Mouse (Mus musculus) naive thymus-derived CD4-positive, alpha-beta T cell, adult 2 months (primary cell): Measurements from ENCODE around the gene 9430097D07Rik.
A peak's percentile ranks its signal among the peaks of the same experiment; 100 is the strongest.

ENCODE experiments used
- DNase-seq: peaks from one replicate; pipeline ENCODE4 v3.0.0-alpha.2; 2011; ENCODE audit warnings: low read depth

Gene 9430097D07Rik

DNA sequence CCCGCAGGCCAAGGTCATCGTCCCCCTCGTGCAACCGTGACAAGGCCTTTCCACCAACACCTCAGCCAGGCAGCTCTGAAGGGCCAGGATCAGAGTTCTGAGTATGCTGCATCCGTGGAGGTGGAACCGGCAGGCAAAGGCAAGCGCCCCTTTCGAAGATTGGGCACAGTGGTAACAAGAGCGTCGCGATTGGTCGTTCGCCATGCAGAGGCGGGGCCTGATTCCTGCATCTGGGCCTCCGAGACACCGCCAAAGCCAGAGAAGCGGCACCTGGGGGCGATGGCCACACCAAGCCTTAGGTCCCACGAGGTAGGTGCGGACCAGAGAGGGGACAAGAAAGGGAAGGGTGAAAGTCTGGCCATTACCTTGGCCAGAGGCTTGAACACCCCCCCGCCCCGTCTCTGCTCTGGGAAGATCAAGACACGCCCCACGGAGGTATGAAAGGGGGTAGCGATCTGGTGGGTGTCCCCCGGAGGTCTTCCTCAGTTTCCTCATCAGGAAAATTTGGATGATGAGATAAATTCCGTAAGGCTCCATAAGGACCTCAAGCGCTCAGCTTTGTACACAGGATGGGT, at the start of gene 9430097D07Rik:
Gene 9430097D07Rik, minus strand, starts transcription at position 99 of the 575 bp plus-strand sequence.
- DNase-seq = peak; percentile 73

DNA sequence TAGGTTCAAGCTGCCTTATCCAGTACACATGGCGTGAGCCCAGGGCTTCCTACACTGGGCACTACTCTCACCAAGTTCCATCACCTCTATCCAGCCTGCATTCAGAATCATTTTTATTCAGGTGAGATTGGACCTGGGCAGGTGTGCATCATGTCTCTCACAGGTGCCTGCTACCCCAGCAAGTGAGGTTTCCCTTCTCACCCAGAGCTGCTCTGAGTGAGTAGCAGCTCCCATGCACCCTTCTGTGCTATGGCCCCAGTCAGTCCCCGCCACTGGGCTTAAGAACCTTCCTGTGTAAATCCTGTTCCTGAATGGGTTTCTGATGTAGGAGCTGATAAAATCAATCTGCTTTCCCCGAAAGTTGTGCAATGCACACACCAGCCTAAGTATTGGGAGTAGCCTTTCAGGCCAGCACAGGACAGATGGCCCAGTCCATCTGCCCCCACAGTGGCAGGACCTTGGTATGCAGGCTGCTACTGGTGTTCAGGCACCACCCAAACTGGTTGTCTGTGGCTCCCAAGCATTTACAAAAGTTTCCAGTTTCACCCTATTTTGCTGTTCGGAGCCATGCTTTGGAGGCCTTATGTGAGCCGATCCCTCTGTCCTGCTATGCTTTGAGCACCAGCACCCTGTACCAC, 48.7 kb upstream of the 9430097D07Rik start:
- no peak for DNase-seq

DNA sequence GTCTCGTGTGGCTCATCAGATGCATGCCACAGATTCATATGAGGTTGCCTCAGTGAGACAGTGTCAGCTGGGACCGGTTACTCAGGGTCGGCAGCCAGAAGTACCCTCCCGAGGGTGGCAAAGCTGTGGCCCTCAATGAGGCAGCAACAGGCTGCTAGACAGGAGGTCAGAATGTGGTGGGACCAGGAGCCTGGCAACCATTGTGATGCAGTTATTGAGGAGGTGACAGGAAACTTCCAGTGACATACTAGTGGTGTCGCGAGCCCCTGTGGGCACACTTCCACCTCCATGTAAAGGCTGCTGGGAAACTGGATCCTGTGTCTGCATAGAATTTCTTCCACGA, 46.0 kb upstream of the 9430097D07Rik start, which contains the start of gene Ak1:
Gene Ak1, plus strand, starts transcription at position 242 of the 343 bp plus-strand sequence.
- DNase-seq = no peak

DNA sequence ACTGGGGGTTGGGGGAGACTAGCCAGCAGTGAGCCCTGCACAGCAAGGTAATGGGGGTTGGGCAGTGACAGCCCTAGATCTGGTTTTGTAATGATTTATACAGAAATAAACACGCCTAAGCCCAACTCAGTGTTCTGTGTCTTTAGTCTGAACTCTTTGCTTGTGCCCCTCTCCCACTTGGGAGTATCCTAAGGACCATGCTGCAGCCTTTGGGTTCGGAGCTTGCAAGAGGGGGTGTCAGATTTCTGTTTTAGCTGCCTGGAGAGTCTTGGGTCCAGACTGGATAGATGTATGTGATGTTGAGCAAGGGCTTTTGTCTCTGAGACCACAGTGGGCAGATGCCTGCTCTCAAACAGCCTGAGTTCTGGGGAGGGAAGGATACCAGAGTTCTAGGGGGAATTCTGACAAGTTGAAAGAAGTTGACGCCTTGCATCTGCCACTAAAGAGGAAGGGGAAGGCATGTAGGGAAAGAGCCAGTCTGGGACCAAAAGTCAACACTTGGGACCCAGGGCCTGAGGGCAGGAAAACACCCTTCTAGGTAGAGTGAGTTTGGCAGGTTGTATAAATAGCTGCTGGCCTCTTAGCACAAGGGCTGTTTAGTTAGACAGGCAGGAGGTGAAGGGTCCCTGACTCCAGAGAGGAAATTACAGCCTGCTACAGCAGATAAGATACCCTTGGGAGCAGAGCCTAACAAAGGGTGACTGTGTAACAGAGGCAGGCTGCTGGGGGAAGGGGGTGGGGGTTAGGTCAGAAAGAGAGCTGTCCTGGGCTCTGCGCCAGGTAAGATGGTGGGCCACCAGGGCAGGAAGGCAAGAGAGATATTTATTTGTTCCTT, 45.4 kb upstream of the 9430097D07Rik start:
- DNase-seq = no peak

DNA sequence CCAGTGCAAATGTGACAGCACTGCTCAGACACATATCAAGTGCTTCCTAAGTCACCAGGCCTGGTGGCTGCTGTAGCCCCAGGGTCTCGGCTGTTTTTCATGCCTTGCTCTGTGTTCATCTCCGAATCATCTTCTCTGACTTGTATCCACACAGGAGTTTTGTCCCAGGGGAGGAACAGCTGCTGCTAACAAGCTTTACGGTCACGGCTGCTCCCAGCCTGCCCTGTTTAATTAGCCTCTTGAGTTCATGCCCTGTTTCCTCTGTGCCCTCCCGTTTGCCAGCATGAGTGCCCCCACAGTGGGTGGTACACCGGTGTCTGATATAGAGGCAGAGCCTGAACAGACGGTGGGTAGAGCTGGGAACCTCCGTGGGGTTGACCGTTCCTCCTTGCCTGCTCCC, 42.6 kb upstream of the 9430097D07Rik start:
- DNase-seq = no peak

DNA sequence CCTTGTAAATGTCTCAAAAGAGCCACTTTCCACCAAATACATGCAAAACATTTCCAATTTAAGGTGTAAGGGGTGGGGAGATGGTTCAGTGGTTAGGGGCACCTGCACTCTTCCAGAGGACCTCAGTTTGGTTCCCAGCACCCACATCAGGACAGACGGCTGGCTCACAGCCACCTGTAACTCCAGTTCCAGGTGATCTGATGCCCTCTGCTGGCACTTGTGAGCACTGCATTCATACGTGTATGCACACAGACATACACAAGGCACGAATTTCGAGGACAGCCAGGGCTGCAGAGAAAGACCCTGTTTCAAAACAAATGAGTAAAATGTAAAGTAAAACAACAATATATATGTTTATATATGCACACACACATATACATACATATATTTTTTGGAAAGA, 42.1 kb upstream of the 9430097D07Rik start:
- DNase-seq = no peak

DNA sequence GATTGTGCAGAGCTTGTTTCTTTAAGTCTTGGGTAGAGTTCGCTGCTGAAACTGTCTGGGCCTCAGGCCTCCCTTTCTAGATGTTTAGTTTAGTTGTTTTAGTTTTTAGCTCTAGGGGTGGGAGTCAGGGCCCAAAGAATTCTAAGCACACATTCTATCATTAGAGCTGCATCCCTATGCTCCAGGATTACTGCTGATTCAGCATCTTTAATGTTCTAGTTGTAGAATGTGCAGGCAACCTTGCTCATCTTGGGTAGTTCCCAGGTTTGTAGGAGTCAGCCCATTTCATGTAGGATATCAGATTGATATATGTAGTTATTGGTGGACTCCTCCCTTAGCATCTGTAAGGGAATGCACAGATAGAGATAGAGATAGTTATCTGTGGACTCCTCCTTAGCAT, 41.6 kb upstream of the 9430097D07Rik start:
- no peak for DNase-seq

DNA sequence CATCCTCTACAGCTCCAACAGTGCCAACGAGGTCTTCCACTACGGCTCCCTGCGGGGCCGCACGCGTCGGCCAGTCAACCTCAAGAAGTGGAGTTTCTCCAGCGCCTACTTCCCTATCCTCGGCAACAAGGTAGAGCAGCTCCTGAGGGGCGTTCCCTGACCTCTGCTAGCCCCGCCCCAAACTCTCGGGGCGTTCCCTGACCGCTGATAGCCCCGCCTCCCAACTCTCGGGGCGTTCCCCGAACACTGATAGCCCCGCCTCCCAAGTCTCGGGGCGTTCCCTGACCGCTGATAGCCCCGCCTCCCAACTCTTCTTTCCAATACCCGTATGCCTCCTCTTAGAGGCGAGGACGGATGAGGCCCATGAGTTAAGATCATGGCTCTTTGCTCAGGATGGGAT, 36.8 kb upstream of the 9430097D07Rik start:
- DNase-seq = no peak

DNA sequence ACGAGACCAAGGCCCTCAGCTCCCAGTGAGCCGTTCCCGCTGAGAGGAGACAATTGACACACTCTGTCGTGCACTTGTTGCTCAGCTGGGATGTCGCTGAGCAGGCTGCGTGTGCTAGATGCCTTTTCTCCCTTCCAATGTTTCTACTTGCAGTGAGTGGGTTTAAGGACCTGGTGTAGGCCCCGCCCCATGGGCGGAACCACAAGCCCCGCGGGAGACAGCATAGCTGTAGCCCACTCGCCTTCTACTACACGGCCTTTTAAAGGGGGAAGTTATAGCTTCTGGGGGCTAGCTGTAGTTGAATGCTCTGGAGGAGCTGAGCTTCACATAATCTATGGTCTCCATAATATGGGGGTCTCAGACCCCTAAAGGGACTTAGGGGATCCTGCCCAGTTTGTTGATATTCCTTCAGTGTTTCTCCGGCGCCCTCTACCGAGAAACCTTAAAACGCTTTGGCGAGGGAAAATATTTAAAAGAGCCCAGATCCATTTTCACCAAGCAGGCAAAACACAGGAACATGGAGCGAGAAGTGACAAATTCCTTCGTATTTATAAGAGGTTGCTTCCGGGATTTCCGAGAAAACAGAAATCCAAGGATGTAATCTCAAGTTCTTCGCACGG, 35.2 kb upstream of the 9430097D07Rik start:
- DNase-seq = peak; percentile 41

DNA sequence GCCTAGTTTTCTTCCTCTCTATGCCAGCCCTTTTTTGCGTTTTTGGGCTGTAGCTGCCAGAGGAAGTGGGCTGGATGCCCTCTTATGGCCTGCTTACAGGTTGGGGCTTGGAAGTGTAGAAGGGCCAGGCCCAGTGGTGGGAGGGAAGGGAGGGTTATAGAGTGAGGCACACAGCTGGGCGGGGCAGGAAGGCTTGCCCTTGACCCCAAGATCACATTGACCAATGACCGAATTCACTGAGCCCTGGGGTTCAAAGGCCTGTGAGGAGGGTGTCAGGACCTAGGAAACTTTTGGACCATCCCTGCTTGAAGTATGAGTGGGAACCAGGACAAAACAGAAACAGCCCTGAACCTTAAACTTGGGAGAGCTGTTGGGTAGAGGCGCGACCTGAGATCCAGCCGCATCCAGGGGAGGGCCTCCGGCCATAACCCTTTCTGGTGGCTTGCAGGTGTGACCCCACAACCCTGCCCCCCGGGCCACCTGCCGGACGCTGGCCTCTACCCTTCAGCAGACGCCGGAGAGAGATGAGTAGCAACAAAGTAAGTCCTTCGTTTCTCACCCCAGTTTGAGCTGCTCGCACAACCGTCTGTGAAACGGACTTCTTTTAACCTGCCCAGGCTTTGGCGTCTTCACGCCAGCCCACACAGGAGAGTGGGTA, 33.4 kb upstream of the 9430097D07Rik start:
- peak; percentile 33 for DNase-seq

DNA sequence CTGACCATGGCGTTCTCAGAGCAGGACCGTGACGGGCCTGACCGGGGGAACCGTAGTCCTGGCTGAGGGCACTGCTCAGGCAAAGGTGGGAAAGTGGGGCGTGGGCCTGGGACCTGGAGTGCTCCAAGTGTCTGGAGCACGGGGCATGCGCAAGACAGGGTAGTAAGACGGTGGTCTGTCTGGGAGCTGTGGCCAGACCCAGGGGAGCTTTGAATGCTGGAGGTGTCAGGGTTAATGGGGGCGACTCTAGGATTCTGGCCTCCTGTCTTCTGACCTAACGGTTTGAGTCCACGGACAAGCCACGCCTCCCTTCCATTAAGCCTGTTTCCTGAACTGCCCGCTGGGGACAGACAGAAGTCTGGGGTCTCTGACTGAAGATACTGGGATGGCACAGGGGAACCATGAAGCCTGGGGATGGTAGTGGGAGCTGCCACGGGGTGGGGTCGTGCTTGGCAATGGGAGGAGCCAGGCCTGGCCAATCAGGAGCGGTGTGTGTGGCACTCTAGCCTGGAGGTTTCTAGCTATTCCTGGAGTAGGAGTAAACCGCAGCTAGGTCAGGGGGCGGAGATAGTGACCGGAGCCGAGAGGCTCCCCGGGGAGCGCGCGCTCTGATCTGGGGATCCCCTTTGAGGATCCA, 32.8 kb upstream of the 9430097D07Rik start:
- peak; percentile 26 for DNase-seq

DNA sequence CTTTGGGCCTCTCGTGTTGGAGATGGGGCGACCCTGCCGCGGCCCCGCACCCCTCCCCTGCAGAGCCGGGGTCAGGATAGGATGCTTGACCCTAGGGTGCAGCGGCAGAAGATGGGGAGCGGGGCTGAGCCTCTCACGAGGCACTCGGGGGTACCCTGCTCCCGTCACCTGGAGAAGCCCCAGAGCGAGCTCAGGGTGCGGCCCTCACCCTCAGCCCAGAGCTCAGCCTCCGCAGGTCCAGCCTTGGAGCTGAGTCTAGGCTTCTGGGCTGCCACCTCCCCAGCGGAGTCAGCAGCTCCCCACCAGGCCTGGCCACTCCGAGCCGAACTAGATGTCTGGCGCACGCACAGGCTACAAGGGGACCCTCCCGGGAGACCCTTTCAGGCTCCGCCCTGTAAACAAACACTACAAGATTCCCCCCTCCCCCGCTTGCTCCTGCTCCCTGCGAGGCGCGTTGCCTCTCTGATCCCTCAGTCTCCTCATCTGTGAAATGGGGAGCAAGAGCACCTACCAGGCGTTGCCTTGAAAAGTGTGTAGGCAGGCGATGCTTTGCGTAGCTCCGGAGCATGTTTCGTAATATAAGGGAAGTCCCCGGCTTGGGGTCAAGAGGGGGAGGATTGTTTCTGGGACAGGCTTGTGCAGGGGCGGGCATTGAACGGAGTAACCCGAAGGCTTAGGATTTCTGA, 31.9 kb upstream of the 9430097D07Rik start:
- DNase-seq = peak; percentile 56

DNA sequence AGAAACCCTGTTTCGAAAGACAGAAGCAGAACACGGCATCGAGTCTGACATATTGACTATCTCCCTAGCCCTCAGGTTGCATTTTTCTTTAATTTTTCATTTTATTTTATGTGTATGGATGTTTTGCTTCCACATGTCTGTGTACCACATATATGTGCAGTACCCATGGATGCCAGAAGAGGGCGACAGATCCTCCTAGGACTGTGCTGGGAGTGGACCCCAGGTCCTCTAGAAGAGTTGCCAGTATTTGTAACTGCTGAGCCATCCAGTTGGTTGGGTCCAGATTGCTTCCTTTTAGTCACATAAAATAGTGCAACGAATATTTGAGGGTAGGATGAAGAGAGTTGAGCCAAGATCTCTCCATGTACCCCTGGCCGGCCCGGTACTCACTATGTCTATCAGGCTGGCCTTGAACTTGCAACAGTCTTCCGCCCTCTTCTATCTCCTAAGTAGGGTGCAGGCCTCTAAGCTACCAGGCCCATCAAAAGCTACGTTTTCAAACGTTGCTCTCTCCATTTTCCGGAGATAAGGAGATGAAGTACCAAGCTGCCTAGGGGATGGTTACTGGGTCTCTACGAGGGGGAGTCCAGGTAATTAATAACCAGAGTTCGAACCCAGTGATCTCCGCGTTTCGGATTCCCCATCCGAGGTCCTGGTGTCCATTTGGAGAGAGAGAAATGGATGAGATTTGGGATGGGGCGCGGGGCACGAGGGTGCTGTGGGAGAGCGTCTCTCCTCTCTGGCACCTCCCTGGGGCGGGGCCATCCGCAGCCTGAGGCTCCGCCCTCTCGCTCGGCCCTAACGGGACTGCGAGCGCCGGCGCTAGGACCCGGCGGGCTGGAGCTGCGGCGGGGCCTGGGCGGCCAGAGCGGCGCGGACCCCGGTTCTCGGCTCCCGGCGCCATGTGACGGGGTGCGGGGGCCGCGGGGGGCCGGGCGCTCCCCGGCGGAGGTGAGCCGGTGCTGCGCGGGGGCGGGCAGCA, 31.0 kb upstream of the 9430097D07Rik start:
- DNase-seq = peak; percentile 71

DNA sequence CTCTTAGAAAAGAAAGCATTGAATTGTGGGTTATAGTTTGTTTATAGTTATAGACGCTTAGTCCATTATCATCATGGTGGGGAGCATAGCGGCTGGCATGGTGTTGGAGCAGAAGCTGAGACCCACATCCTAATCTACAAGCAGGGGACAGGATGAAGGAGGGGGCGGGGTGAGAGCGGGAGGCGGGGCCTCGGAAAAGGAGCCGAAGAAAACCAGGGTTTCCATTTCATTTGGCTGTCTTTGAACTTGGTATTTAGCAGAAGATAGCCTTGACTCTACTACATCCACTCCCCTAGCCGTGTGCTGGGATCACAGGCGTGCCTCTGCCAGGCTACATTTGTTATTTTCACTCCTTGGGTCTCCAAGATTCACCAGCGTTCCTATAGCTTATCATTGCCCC, 29.1 kb upstream of the 9430097D07Rik start:
- no peak for DNase-seq

DNA sequence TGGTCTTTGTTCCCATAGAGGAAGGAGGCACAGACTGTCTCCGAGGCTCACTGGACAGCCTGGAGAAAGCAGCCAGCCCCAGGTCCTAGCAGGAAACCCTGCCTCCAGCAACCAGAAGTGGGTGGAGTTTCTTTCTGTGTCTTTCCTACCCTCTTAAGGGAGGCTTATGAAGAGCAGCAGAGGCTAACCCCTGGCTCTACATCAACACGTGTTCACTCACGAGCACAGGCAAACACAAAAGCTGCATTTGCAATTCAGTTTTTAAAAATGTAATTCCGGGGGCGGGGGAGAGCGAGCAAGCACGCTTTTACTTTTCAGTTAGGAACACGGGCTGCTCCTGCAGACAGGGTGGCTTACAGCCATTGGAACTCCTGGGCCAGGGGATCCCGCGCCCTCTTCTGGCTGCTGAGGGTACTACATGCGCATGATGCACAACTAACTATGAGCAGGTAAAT, 27.1 kb upstream of the 9430097D07Rik start:
- DNase-seq = peak; percentile 91

DNA sequence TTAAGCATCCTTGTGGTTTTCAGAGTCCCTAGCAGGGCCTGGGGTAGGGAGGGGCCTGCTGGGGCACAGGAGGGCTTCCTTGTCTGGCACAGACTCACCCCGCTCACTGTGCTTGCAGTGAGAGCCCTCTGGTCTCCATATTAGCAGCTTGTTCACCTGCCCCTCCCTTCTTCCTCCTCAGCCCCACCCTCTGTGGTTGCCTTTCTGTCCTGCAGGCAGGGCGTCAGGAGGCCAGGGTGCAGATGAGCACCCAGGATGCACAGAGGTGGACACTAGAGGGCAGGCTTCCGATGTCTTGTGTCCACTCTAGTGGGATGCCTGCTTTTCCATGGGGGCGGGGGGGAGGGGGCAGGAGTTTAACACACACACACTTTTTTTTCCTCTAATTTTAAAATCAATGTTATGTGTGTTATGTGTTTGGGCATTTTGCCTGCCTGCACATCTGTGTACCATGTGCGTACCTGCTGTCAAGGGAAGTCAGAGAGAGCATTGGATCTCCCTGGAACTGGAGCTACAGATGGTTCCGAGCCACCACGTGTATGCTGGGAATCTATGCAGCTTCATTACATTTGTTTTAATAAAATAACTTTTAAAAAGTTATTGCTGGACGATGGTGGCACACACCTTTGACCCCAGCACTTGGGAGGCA, 26.1 kb upstream of the 9430097D07Rik start:
- peak; percentile 48 for DNase-seq

DNA sequence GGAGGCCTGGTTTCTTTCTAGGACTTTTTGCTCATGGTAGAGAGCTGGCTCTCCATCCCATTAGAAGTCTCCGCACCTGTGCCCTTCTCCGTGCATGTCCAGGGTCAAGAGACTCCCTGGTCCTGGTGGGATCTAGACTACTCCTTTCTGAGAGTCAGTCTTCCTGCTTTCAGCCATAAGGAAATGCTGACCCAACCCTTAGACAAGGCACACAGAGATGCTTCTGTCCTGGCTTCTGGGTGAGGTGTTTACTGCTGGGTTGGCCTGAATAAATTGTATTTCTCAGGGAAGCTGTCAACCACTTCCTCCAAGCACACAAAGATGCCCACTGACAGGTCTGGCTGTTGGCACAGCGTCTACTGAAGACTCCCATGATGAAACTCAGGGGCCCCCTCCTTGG, 23.9 kb upstream of the 9430097D07Rik start, which contains the start of gene St6galnac6:
Gene St6galnac6, plus strand, starts transcription at position 301 of the 400 bp plus-strand sequence.
- DNase-seq = no peak

DNA sequence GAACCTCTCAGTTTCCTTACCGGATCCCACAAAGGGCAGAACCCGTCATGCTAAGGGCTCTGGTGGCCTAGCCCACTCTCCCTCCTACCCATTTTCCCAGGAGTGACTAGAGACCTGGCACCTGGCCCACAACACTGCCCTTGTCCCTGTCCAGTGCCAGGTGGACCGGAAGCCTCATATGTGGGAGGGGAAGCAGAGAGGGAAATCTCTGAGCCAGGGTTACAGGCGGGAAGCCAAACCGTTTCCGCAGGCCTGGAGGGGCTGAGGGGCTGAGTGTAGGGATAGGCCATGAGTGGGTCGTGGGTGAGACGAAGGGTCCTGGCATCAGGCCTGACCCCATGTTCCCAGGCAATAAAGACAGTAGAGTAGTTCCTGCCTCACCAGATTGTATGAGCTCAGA, 23.0 kb upstream of the 9430097D07Rik start:
- no peak for DNase-seq

DNA sequence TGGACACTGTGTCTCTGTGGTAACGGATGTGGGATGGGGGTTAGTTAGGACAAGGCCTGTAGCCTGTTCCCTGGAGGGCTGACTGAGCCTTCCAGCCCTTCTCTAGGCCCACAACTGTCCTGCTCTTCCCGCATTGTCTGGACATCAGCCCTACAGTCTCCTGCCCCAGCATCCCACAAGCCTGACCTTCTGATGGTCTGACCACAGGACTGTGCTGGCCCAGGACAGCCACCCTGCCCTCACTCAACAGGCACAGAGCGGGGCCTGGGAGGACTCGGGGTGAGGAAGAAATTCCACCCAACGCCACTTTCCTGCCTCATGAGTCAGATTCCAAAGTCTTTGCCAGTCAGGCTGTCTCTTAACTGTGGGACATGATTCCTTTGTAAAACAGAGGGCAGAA, 22.2 kb upstream of the 9430097D07Rik start:
- no peak for DNase-seq
